Comparison of ENCODE assay signal across 9 mouse cellular contexts in the genomic region with DNA sequence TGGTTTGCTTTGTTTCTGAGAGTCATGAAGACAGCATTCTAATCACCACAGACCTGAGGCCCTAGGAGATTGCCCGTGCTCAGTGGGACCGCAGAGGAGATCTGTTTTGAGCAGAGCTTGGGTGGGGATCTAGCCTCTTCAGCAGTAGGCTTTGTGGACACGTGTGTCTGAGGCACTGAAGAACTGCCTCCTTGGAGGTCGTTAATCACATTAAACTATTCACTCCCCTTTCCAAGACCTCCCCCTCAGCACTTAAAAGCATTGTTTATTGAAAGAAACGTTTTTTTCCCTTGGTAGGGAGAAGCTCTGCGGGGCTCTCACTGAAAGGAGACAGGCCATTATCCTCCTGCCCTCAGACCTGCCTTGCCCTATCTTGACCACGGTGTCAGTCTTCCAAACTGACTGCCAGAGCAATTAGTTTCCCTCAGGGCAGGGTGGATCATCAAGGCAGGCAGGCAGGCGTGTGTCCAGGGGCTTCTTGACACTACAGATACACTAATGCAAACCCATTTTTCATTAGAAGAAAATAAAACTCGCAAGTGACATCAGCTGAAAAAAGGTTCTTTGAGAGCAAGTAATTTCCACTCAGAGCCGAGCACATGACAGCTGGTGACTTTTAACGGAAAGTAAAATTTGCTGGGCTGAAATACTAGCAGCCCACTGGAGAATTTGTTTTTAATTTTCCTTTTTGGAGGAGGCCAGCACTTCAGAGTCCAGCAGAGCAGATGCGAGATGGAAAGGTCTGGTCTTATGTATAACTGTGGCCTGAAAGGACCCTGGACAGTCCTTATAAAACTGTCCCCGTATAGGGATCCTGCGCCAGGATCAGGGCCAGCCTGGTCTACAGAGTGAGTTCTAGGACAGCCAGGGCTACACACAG. TPM values are rescaled to one million over a fixed set of nuclear protein-coding genes. Genes with fewer than 3 reads are reported as not detected.
DNase-seq lines count a peak whose midpoint lies in the region; ATAC-seq and TF ChIP-seq lines count a peak whose summit lies in the region.
"Had no signal": no experiment of that assay in that cellular context is flagged by ENCODE, and none has a peak within 500 bp of the region (broad histone marks: within the 10 kb centered on the region; RNA-seq: fewer than 3 reads in every experiment).

No protein-coding gene starts in this region.

- peak; percentile 38 for DNase-seq in gastrocnemius, adult 18-20 months (ENCODE audit: low spot score)
- no peak for DNase-seq in gastrocnemius, postnatal 36 days
- DNase-seq in ovary, adult 18-20 months (ENCODE audit: low spot score): peak; percentile 57
- no peak for DNase-seq in ovary, postnatal 10 days (ENCODE audit: low spot score)
- peak; percentile 64 for DNase-seq in limb, embryonic 14.5 days (ENCODE audit: low spot score)
- DNase-seq in spleen, postnatal 36 days (ENCODE audit: low spot score in 2 of 2): no peak
- no peak for DNase-seq in urinary bladder, postnatal 36 days (ENCODE audit: low spot score in 2 of 2)

- 19% methylated on average over 14 of the region's 14 CpGs for WGBS in limb, embryonic 14.5 days

- H3K4me1 ChIP-seq in limb, embryonic 14.5 days (ENCODE audit: control insufficient read depth, insufficient read depth, low read length): peaks cover 60% of the 10 kb centered on the region

- no peak overlapping the region for H3K9ac ChIP-seq in limb, embryonic 14.5 days (ENCODE audit: low read depth, low read length, severe bottlenecking)

- no peaks in the 10 kb centered on the region for H3K27me3 ChIP-seq in limb, embryonic 14.5 days (ENCODE audit: control insufficient read depth, insufficient read depth, low read length)

- no peak overlapping the region for H3K4me2 ChIP-seq in limb, embryonic 14.5 days (replicated peaks; ENCODE audit: low read depth, low read length, severe bottlenecking)

- ATAC-seq in limb, embryonic 14.5 days (ENCODE audit: low FRiP score, low read depth): no peak
- ATAC-seq in erythroid progenitor cell, adult 5-6 weeks (replicated peaks; ENCODE audit: low FRiP score, poor library complexity, severe bottlenecking): no peak

- H3K9me3 ChIP-seq in limb, embryonic 14.5 days (ENCODE audit: control insufficient read depth, low read length): no peaks in the 10 kb centered on the region

- TF ChIP-seq POLR2A in limb, embryonic 14.5 days (IDR thresholded peaks at IDR 0.05; ENCODE audit: borderline replicate concordance, extremely low read depth, insufficient read depth, insufficient read length): no peak

- intact Hi-C loops in gastrocnemius, postnatal 36 days (cut with DNase I): no loop called here

- H3K27ac ChIP-seq in limb, embryonic 14.5 days (replicated peaks; ENCODE audit: low read depth, low read length): peak overlapping the region; percentile 89

- no peak overlapping the region for H3K4me3 ChIP-seq in limb, embryonic 14.5 days (replicated peaks; ENCODE audit: low read length)
- H3K4me3 ChIP-seq: erythroblast, embryonic 14.5 days had no signal

- no peaks in the 10 kb centered on the region for H3K36me3 ChIP-seq in limb, embryonic 14.5 days (ENCODE audit: control insufficient read depth, insufficient read depth, low read length)

RNA-seq across cellular contexts. Expression of a gene that starts 56.2 kb away (rescaled TPM):
- 1 to 10 TPM; 5.4 to 6.3 TPM for total RNA-seq in gastrocnemius, adult 18-20 months (2021)
- 10 to 100 TPM in 1 of 2 experiments, 1 to 10 TPM in 1; 8.9 to 13.3 TPM for total RNA-seq in gastrocnemius, postnatal 36 days (2021)
- polyA plus RNA-seq in limb, embryonic 14.5 days (2012; rRNA removed): 92.9 and 117 TPM in 2 replicates
- polyA plus RNA-seq in limb, embryonic 14.5 days (2014; fragmentation: Nextera tagmentation; extraction: Ambion mirVana): 92.4 and 95.5 TPM in 2 replicates
- total RNA-seq in erythroid progenitor cell, adult 5-6 weeks (2015; ENCODE audit: low replicate concordance): not detected in 2 replicates
- total RNA-seq in erythroid progenitor cell, adult 5-6 weeks (2017; ENCODE audit: low replicate concordance): 0.51 and 0.53 TPM in 2 replicates
- polyA plus RNA-seq: erythroblast, embryonic 14.5 days had no signal

Comparison
In these comparisons a context has a peak if more than half of its experiments do, and no peak if none do; other contexts are left out.
1. DNase-seq: peak in gastrocnemius, adult 18-20 months (single experiment), ovary, adult 18-20 months (single experiment) and limb, embryonic 14.5 days (single experiment); none in gastrocnemius, postnatal 36 days (0 of 2), ovary, postnatal 10 days (single experiment), spleen, postnatal 36 days (0 of 2) and urinary bladder, postnatal 36 days (0 of 2).
2. RNA of a gene that starts 56.2 kb away (total RNA-seq): 8.9 to 13.3 TPM in gastrocnemius, postnatal 36 days and 5.4 to 6.3 TPM in gastrocnemius, adult 18-20 months; 0.51 to 0.53 TPM in erythroid progenitor cell, adult 5-6 weeks; every median in the first group is over 4 times any median in the second.